Mouse (Mus musculus): ENCODE data around the gene Dtd1.

GRCm38 (mm10) chr2:144781871-144782270 lies 182.2 kb downstream of the Dtd1 start:
- TF ChIP-seq CTCF (IDR thresholded peaks at IDR 0.05; ENCODE audit: borderline replicate concordance, extremely low read depth, insufficient read depth, insufficient read length) = no peak
- TF ChIP-seq POLR2A (IDR thresholded peaks at IDR 0.05; ENCODE audit: borderline replicate concordance, extremely low read depth, insufficient read depth, insufficient read length, poor library complexity, severe bottlenecking) = no peak
